Mouse (Mus musculus): ENCODE measurements around the gene Smim20. TPM values are rescaled to one million over a fixed set of nuclear protein-coding genes. Genes with fewer than 3 reads are reported as not detected.

Gene Smim20
- polyA plus RNA-seq, 1 experiment from 2014 or later: 62.6 TPM

- Histone ChIP-seq H3K27ac (no peak overlapping the region), H3K27me3 (ENCODE audit: low read depth, poor library complexity, severe bottlenecking) (no peaks in the 10 kb centered on the region), H3K4me3 (no peak overlapping the region), H3K9me3 (replicated peaks) (no peaks in the 10 kb centered on the region), H3K36me3 (peaks cover 7% of the 10 kb centered on the region), H3K4me1 (peaks cover 50% of the 10 kb centered on the region)
- no peak for DNase-seq (ENCODE audit: low spot score)
- WGBS: 91% methylated on average over 13 of the region's 13 CpGs
Measured at GRCm38 (mm10) chr5:53270947-53271711, 4.2 kb downstream of the Smim20 start.

- H3K9me3 ChIP-seq (replicated peaks): no peaks in the 10 kb centered on the region
- H3K4me3 ChIP-seq: no peak overlapping the region
- DNase-seq (ENCODE audit: low spot score): no peak
- peaks cover 50% of the 10 kb centered on the region for H3K4me1 ChIP-seq
- peaks cover 7% of the 10 kb centered on the region for H3K36me3 ChIP-seq
- no peak overlapping the region for H3K27ac ChIP-seq
- 94% methylated on average over 4 of the region's 4 CpGs for WGBS
- H3K27me3 ChIP-seq (ENCODE audit: low read depth, poor library complexity, severe bottlenecking): no peaks in the 10 kb centered on the region
Measured at GRCm38 (mm10) chr5:53272626-53273025, 5.7 kb downstream of the Smim20 start.

- peaks cover 49% of the 10 kb centered on the region for H3K4me1 ChIP-seq
- peaks cover 9% of the 10 kb centered on the region for H3K36me3 ChIP-seq
- DNase-seq (ENCODE audit: low spot score): no peak
- no peaks in the 10 kb centered on the region for H3K27me3 ChIP-seq (ENCODE audit: low read depth, poor library complexity, severe bottlenecking)
- H3K4me3 ChIP-seq: no peak overlapping the region
- 75% methylated on average over 5 of the region's 5 CpGs for WGBS
- H3K27ac ChIP-seq: no peak overlapping the region
- H3K9me3 ChIP-seq (replicated peaks): no peaks in the 10 kb centered on the region
Measured at GRCm38 (mm10) chr5:53273699-53274430, 7.0 kb downstream of the Smim20 start.

GRCm38 (mm10) chr5:53274811-53275355 is 8.0 kb downstream of the Smim20 start:
- Histone ChIP-seq H3K27ac (no peak overlapping the region), H3K36me3 (peaks cover 9% of the 10 kb centered on the region), H3K4me3 (no peak overlapping the region), H3K27me3 (ENCODE audit: low read depth, poor library complexity, severe bottlenecking) (no peaks in the 10 kb centered on the region), H3K9me3 (replicated peaks) (no peaks in the 10 kb centered on the region), H3K4me1 (peaks cover 57% of the 10 kb centered on the region)
- DNase-seq (ENCODE audit: low spot score): no peak
- WGBS: 42% methylated on average over 5 of the region's 5 CpGs

- H3K9me3 ChIP-seq (replicated peaks): no peaks in the 10 kb centered on the region
- WGBS: 74% methylated on average over 3 of the region's 3 CpGs
- H3K4me3 ChIP-seq: no peak overlapping the region
- H3K36me3 ChIP-seq: peaks cover 9% of the 10 kb centered on the region
- peaks cover 60% of the 10 kb centered on the region for H3K4me1 ChIP-seq
- H3K27ac ChIP-seq: 0 out of 2 replicates have a peak overlapping the region, but pooled peaks have one; percentile 16
- no peaks in the 10 kb centered on the region for H3K27me3 ChIP-seq (ENCODE audit: low read depth, poor library complexity, severe bottlenecking)
- DNase-seq (ENCODE audit: low spot score): no peak
Measured at GRCm38 (mm10) chr5:53275376-53275775, 8.5 kb downstream of the Smim20 start.

GRCm38 (mm10) chr5:53276470-53277022 is 9.7 kb downstream of the Smim20 start:
- Histone ChIP-seq H3K27ac (0 out of 2 replicates have a peak overlapping the region, but pooled peaks have one; percentile 15), H3K9me3 (replicated peaks) (no peaks in the 10 kb centered on the region), H3K27me3 (ENCODE audit: low read depth, poor library complexity, severe bottlenecking) (no peaks in the 10 kb centered on the region), H3K4me3 (no peak overlapping the region), H3K36me3 (peaks cover 9% of the 10 kb centered on the region), H3K4me1 (peaks cover 60% of the 10 kb centered on the region)
- 21% methylated on average over 5 of the region's 5 CpGs for WGBS
- no peak for DNase-seq (ENCODE audit: low spot score)

GRCm38 (mm10) chr5:53277716-53278263 is 10.9 kb downstream of the Smim20 start:
- H3K36me3 ChIP-seq: peaks cover 4% of the 10 kb centered on the region
- no peak for DNase-seq (ENCODE audit: low spot score)
- peaks cover 60% of the 10 kb centered on the region for H3K4me1 ChIP-seq
- 0 out of 2 replicates have a peak overlapping the region, but pooled peaks have one; percentile 15 for H3K27ac ChIP-seq
- H3K4me3 ChIP-seq: no peak overlapping the region
- H3K27me3 ChIP-seq (ENCODE audit: low read depth, poor library complexity, severe bottlenecking): no peaks in the 10 kb centered on the region
- no peaks in the 10 kb centered on the region for H3K9me3 ChIP-seq (replicated peaks)
- 51% methylated on average over 4 of the region's 4 CpGs for WGBS

- Histone ChIP-seq H3K4me1 (peaks cover 50% of the 10 kb centered on the region), H3K9me3 (replicated peaks) (no peaks in the 10 kb centered on the region), H3K27ac (no peak overlapping the region), H3K36me3 (peaks cover 3% of the 10 kb centered on the region; the same call in 1 of the 2 replicates), H3K4me3 (no peak overlapping the region), H3K27me3 (ENCODE audit: low read depth, poor library complexity, severe bottlenecking) (no peaks in the 10 kb centered on the region)
- DNase-seq (ENCODE audit: low spot score): no peak
- 65% methylated on average over 12 of the region's 12 CpGs for WGBS
Measured at GRCm38 (mm10) chr5:53279216-53279813, 12.4 kb downstream of the Smim20 start.

GRCm38 (mm10) chr5:53282487-53282886 is 15.6 kb downstream of the Smim20 start:
- Histone ChIP-seq H3K4me3 (no peak overlapping the region), H3K4me1 (peaks cover 18% of the 10 kb centered on the region), H3K9me3 (replicated peaks) (no peaks in the 10 kb centered on the region), H3K27ac (no peak overlapping the region), H3K36me3 (peaks cover 3% of the 10 kb centered on the region; the same call in 1 of the 2 replicates), H3K27me3 (ENCODE audit: low read depth, poor library complexity, severe bottlenecking) (no peaks in the 10 kb centered on the region)
- 90% methylated on average over 4 of the region's 4 CpGs for WGBS
- DNase-seq (ENCODE audit: low spot score): no peak

GRCm38 (mm10) chr5:53286406-53286805 is 19.5 kb downstream of the Smim20 start:
- no peak overlapping the region for H3K27ac ChIP-seq
- DNase-seq (ENCODE audit: low spot score): no peak
- H3K4me3 ChIP-seq: no peak overlapping the region
- no peaks in the 10 kb centered on the region for H3K36me3 ChIP-seq
- no peaks in the 10 kb centered on the region for H3K9me3 ChIP-seq (replicated peaks)
- WGBS: 94% methylated on average over 2 of the region's 2 CpGs
- no peaks in the 10 kb centered on the region for H3K27me3 ChIP-seq (ENCODE audit: low read depth, poor library complexity, severe bottlenecking)
- H3K4me1 ChIP-seq: peaks cover 8% of the 10 kb centered on the region

GRCm38 (mm10) chr5:53289438-53289837 is 22.6 kb downstream of the Smim20 start:
- H3K27me3 ChIP-seq (ENCODE audit: low read depth, poor library complexity, severe bottlenecking): no peaks in the 10 kb centered on the region
- H3K4me1 ChIP-seq: peaks cover 8% of the 10 kb centered on the region
- H3K9me3 ChIP-seq (replicated peaks): no peaks in the 10 kb centered on the region
- H3K4me3 ChIP-seq: no peak overlapping the region
- no peaks in the 10 kb centered on the region for H3K36me3 ChIP-seq
- DNase-seq (ENCODE audit: low spot score): no peak
- WGBS: 36% methylated on average over 9 of the region's 9 CpGs
- H3K27ac ChIP-seq: no peak overlapping the region

- Histone ChIP-seq H3K9me3 (replicated peaks) (no peaks in the 10 kb centered on the region), H3K4me1 (peaks cover 11% of the 10 kb centered on the region), H3K27ac (no peak overlapping the region), H3K36me3 (no peaks in the 10 kb centered on the region), H3K4me3 (no peak overlapping the region), H3K27me3 (ENCODE audit: low read depth, poor library complexity, severe bottlenecking) (no peaks in the 10 kb centered on the region)
- WGBS: 92% methylated on average over 5 of the region's 5 CpGs
- no peak for DNase-seq (ENCODE audit: low spot score)
Measured at GRCm38 (mm10) chr5:53294627-53295026, 27.7 kb downstream of the Smim20 start.

All from limb, embryonic 10.5 days (tissue).